Mouse (Mus musculus) forebrain, postnatal 0 days (tissue): ENCODE results near the gene Iqcc. TPM values are rescaled to one million over a fixed set of nuclear protein-coding genes. Genes with fewer than 3 reads are reported as not detected.

Source experiments
- ATAC-seq: fragments of 200-750 bp; cut with Nextera tagmentation; 2 replicates; pipeline ENCODE4 v1.8.0; 2017; ENCODE audit warnings: mild to moderate bottlenecking, moderate library complexity
- DNase-seq: peaks from one replicate; pipeline ENCODE4 v3.0.0-alpha.2; 2015
- H3K27ac ChIP-seq: fragments of 300-500 bp; sonication (generic); 2 replicates; pipeline ENCODE4 v1.5.1; 2014; ENCODE audit warnings: low read depth, mild to moderate bottlenecking, antibody characterized with exemption, low read length, moderate library complexity, mixed read lengths
- H3K27me3 ChIP-seq: fragments of 300-500 bp; sonication (generic); 2 replicates; pipeline ENCODE4 v1.6.1; 2014; ENCODE audit warnings: mild to moderate bottlenecking, low read length, mixed read lengths; ENCODE audit not compliant: insufficient read depth
- H3K36me3 ChIP-seq: fragments of 300-500 bp; sonication (generic); 2 replicates; pipeline ENCODE4 v1.6.1; 2014; ENCODE audit warnings: mild to moderate bottlenecking, moderate library complexity; ENCODE audit not compliant: insufficient read depth
- H3K4me1 ChIP-seq: fragments of 300-500 bp; sonication (generic); 2 replicates; pipeline ENCODE4 v1.6.1; 2014; ENCODE audit warnings: antibody characterized with exemption; ENCODE audit not compliant: insufficient read depth
- H3K4me2 ChIP-seq: fragments of 300-500 bp; sonication (generic); 2 replicates; pipeline ENCODE4 v1.6.1; 2014; ENCODE audit warnings: low read depth, mild to moderate bottlenecking, moderate library complexity
- H3K4me3 ChIP-seq: fragments of 300-500 bp; sonication (generic); 2 replicates; pipeline ENCODE4 v1.5.1; 2014; ENCODE audit warnings: low read depth, low read length, mixed read lengths
- H3K9ac ChIP-seq: fragments of 300-500 bp; sonication (generic); 2 replicates; pipeline ENCODE4 v1.6.1; 2014; ENCODE audit warnings: mild to moderate bottlenecking
- H3K9me3 ChIP-seq: fragments of 300-500 bp; sonication (generic); 2 replicates; pipeline ENCODE4 v1.6.1; 2016; ENCODE audit warnings: low read length
- CTCF ChIP-seq: sonication (generic); IDR thresholded peaks from 2 replicates; pipeline ENCODE4 v1.5.1; 2016; ENCODE audit warnings: antibody characterized with exemption, control low read depth, low read depth
- WGBS: fragments of 180-500 bp; shearing (Covaris S2); extraction: QIAGEN DNeasy Blood & Tissue Kit; methylation state at CpG from one replicate; pipeline ENCODE4 v1.1.7; 2014; 5-methylcytosine and 5-hydroxymethylcytosine counted together
- polyA plus RNA-seq: library from polyadenylated mRNA; unstranded; fragments of >200 nt; fragmentation: Nextera tagmentation; extraction: Ambion mirVana; gene quantifications from 2 replicates; pipeline ENCODE4 v1.2.1, GENCODE M21; 2015
- total RNA-seq: library from RNA; depleted of rRNA; stranded (reverse); fragments of >200 nt; gene quantifications from 2 replicates; pipeline ENCODE4 v1.2.3, GENCODE M21; 2014

The Iqcc gene
- total and polyA plus RNA-seq, 2 experiments from 2014 or later: 21.4 to 25.9 TPM

DNA sequence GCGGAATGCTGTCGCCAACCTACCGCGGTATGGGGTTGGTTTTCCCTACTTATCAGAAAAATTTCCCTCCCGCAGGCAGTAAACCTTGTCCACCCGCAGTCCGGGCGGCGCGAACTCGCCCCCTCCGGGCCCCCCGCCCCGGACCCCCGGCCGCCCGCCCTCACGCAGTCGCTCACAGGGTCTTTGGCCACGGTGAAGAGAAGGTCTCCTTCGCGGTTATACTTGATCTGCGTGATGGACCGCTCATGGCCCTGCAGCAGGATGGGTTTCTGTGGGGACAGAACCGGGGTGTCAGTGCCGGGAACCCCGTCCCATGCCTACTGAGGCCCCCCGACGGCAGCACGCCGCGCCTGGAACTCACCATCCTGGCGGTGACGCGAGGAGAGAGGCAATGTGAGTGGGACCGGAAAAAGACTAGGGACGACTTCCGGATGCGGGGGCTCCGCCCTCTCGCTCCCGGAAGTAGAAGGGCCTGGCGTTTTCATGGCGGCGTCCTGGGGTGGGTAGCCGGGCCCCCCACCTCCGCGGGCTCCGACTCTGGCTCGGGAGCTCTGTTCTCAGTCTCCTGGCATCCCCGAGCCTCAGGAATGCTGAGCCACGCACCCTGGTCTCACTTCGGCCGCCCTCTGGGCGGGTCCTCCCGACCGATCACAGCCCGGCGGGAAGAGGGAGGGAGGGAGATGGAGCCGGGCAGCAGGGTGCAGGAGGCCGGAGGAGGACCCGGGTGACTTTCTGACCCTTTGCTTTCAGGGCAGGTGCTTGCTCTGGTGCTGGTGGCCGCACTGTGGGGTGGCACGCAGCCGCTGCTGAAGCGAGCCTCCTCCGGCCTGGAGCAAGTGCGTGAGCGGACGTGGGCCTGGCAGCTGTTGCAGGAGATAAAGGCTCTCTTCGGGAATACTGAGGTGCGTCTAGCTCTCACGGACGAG, 18.4 kb downstream of the Iqcc start, which contains the start of the genes Eif3i and Tmem234:
Gene Eif3i (minus strand): TSS at position 416 of the 926 bp plus-strand sequence.
Gene Tmem234 (plus strand): TSS at position 436 of the 926 bp plus-strand sequence.
- Histone ChIP-seq H3K27me3 (no peaks in the 10 kb centered on the region), H3K27ac (peak within 1 kb of the TSS; percentile 77), H3K4me2 (peak within 1 kb of the TSS; percentile 79), H3K9me3 (no peaks in the 10 kb centered on the region), H3K4me1 (peaks cover 15% of the 10 kb centered on the region; the same call in 1 of the 2 replicates), H3K36me3 (peaks cover 26% of the 10 kb centered on the region), H3K4me3 (peak within 1 kb of the TSS; percentile 77), H3K9ac (peak within 1 kb of the TSS; percentile 86)
- WGBS: 2% methylated on average over 73 of the region's 74 CpGs
- peak; percentile 43 for TF ChIP-seq CTCF
- DNase-seq: peak; percentile 89
- ATAC-seq: peak; percentile 99

DNA sequence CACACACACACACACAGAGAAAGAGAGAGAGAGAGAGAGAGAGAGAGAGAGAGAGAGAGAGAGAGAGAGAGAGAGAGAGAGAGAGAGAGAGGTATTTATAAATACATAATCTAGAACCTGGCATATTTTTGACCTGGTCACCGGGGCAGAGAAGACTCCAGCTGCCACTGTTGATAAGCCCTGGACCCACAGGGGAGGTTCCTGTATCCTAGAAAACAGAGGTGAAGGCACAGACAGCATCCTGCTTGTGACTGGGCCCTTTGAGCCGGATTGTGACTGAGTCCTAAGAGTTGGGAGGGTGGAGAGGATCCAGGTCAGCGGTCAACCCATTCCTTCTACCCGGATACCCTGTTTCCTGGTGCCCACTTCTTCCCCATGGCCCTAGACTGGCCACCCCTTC, 30.0 kb downstream of the Iqcc start:
- ATAC-seq (no peak), DNase-seq (no peak)
- H3K36me3 ChIP-seq: peaks cover 32% of the 10 kb centered on the region
- no peaks in the 10 kb centered on the region for H3K27me3 ChIP-seq
- no peak for TF ChIP-seq CTCF
- 79% methylated on average over 4 of the region's 4 CpGs for whole genome bisulfite sequencing
- no peaks in the 10 kb centered on the region for H3K4me1 ChIP-seq
- no peak overlapping the region for H3K27ac ChIP-seq
- H3K4me3 ChIP-seq: no peak overlapping the region
- H3K9me3 ChIP-seq: no peaks in the 10 kb centered on the region
- no peak overlapping the region for H3K4me2 ChIP-seq
- H3K9ac ChIP-seq: no peak overlapping the region

DNA sequence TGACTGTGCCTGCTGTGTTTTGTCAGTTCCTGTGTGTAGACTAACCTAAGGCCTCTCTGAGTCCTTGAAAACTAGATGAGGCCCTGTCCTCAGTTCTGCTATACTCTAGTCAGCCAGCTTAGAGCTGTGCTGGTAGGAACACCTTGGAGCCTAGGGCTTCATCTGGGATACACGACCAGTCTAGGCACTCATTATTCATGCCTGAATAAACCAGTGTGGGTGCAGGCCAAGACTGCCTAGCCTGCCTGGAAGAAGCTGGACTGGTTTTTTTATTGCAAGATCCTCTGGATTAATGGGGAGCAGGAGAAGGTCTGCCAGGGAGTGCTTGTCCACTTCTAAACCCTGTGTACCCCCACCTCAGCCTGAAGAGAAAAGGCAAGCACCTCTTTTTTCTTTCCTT, 32.0 kb downstream of the Iqcc start:
- Histone ChIP-seq H3K4me2 (no peak overlapping the region), H3K4me3 (no peak overlapping the region), H3K9ac (no peak overlapping the region), H3K27me3 (no peaks in the 10 kb centered on the region), H3K9me3 (no peaks in the 10 kb centered on the region), H3K27ac (no peak overlapping the region), H3K36me3 (peaks cover 17% of the 10 kb centered on the region), H3K4me1 (no peaks in the 10 kb centered on the region)
- DNase-seq (no peak), ATAC-seq (no peak)
- TF ChIP-seq CTCF: no peak
- 15% methylated on average over 1 of the region's 1 CpGs for WGBS

DNA sequence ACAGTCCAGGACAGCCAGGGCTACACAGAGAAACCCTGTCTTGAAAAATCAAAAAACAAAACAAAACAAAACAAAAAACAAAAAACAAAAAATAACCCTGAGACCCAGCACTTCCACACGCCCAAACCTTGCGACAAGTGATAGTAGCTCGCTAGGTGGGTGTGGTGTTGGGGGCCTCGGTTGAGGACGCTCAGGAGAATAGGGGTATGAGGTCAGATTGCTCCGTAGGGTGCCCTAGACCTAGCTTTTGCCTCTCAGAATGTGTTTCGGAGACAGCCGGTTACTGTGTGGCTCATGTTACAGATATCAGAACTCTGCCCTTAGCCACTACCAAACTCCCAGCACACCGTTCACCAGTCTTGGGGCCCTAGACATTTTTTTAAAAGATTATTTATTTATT, 33.1 kb downstream of the Iqcc start:
- H3K4me2 ChIP-seq: peak overlapping the region; percentile 60; the same call in 1 of the 2 replicates

DNA sequence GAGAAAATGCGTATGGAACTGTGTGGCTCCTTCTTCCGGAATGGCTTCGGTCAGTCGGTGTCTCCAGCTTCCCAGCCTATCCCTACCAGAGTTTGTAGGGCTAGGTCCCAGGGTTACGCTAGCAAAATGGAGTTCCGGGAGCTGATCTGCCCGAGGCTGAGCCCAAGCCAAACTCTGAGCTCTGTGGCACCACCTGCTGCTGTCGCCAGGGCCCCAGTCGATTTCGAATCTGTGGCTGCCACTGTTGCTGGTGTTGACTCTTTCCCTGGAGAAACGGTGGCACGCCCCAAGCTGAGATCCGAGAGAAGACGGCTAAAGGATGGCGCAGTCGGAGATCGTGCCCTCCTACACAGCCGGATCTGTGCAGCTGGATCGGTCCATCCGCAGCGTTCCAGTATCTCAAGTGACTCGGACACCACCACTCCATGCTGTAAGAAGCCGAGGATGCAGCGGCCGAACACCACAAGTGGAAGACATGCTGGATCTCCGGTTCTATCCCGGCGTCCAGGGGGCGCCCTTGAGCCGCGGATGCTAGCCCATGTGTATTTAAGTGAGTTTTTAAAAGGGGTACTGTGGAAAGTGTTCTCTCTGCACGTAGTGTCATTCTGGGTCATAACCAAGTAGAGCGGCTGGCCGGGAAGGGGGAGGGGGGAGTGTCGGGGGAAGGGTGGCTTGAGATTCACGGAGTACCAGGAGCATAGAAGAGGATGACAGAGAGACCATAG, 33.9 kb downstream of the Iqcc start:
- Histone ChIP-seq H3K36me3 (no peaks in the 10 kb centered on the region), H3K27ac (peak overlapping the region; percentile 36; the same call in 1 of the 2 replicates), H3K4me2 (peak overlapping the region; percentile 60), H3K9ac (peak overlapping the region; percentile 31), H3K27me3 (no peaks in the 10 kb centered on the region), H3K4me3 (peak overlapping the region; percentile 33), H3K4me1 (no peaks in the 10 kb centered on the region), H3K9me3 (no peaks in the 10 kb centered on the region)
- 2% methylated on average over 36 of the region's 36 CpGs for WGBS
- TF ChIP-seq CTCF: peak; percentile 69
- DNase-seq (peak; percentile 72), ATAC-seq (peak; percentile 75)

More for the DNA sequence above, 33.1 kb downstream of the Iqcc start:
- no peak overlapping the region for H3K4me3 ChIP-seq
- WGBS: 85% methylated on average over 9 of the region's 9 CpGs
- no peaks in the 10 kb centered on the region for H3K27me3 ChIP-seq
- no peak overlapping the region for H3K27ac ChIP-seq
- no peak for DNase-seq
- H3K36me3 ChIP-seq: peaks cover 5% of the 10 kb centered on the region
- ATAC-seq: no peak
- no peaks in the 10 kb centered on the region for H3K9me3 ChIP-seq
- no peak for TF ChIP-seq CTCF
- no peaks in the 10 kb centered on the region for H3K4me1 ChIP-seq
- H3K9ac ChIP-seq: no peak overlapping the region

DNA sequence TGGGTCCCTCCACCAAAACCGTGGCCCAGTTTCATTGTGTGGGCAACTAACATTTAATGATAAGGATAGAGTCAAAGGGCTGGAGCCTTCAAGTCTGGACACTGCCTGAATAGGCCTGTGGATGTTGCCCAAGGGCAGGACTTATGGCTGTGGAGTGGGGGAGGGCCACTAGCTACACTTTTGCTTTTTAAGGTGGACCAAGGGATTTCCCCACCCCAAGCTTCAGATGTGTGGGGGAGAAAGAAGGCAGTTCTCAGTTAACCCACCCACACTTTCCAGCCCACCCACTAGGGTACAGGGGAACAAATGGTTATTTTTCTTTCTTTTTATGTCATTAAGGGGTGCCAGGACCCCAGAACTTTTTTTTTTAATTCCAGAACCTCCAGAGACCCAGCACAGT, 34.5 kb downstream of the Iqcc start:
- H3K9me3 ChIP-seq: no peaks in the 10 kb centered on the region
- H3K27ac ChIP-seq: no peak overlapping the region
- H3K4me3 ChIP-seq: peak overlapping the region; percentile 33; the same call in 1 of the 2 replicates
- no peaks in the 10 kb centered on the region for H3K4me1 ChIP-seq
- ATAC-seq (no peak), DNase-seq (no peak)
- TF ChIP-seq CTCF: no peak
- no peaks in the 10 kb centered on the region for H3K36me3 ChIP-seq
- WGBS: 61% methylated on average over 1 of the region's 1 CpGs
- H3K27me3 ChIP-seq: no peaks in the 10 kb centered on the region
- H3K4me2 ChIP-seq: peak overlapping the region; percentile 60
- H3K9ac ChIP-seq: no peak overlapping the region
